Mouse (Mus musculus) lung, adult 2 months (tissue): ENCODE results near the gene Cacna1g.

Source experiments
- CTCF ChIP-seq: fragments of 200-500 bp; IDR thresholded peaks from 2 replicates; pipeline ENCODE4 v1.5.1; 2011; ENCODE audit warnings: mild to moderate bottlenecking, low read length, control low read depth; ENCODE audit not compliant: insufficient read depth
- POLR2A ChIP-seq: fragments of 200-500 bp; IDR thresholded peaks from 2 replicates; pipeline ENCODE4 v1.6.1; 2011; ENCODE audit warnings: low read depth, mild to moderate bottlenecking, control low read depth, low read length, borderline replicate concordance; ENCODE audit errors: extremely low read depth

DNA sequence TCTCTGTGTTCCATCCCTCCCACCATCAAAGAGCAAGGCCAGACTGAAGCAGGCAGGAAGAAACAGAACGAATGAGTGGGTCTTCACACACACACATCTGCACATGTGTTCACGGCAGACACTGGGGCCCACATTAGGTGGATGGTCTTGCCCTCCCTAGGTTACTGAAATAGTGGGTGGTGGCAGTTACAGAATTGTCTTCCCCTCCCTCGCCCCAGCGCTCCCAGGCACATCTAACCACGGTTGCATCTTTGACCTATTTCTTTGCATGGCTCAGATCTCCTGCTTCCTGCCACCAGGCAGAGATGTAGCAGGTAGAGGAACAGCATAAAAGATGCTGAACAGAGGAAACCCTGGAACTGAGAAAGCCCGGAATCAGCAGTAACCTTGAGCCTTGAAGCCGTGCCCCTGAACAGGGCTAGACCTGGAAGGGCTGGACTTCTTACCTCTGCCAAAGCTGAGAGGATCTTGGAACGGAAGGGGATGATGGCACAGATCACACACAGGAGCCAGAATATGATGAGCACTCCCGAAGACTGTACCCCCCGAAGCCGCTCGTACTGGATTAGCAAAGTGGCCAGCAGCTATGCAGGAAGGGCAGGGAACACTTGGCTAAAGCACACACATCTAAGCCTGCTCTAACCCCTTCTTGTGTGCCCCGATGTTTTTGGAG, 99.6 kb downstream of the Cacna1g start:
- TF ChIP-seq POLR2A (no peak), CTCF (no peak)
